Mouse (Mus musculus): ENCODE results near the gene Med20.
A peak's percentile ranks its signal among the peaks of the same experiment; 100 is the strongest.
"Not testable (repeated sequence)": the region's sequence is repeated elsewhere in the genome, so short reads cannot be mapped to it uniquely, and the experiment has no call there.

Med20 gene

GRCm38 (mm10) chr17:47597261-47597660 lies 14.1 kb upstream of the Med20 start:
- no peak for DNase-seq

- no peak for DNase-seq
These were observed 13.4 kb upstream of the Med20 start for GRCm38 (mm10) chr17:47597838-47598579.

- not testable (repeated sequence) for DNase-seq
These were observed 12.6 kb upstream of the Med20 start for GRCm38 (mm10) chr17:47598580-47599304.

GRCm38 (mm10) chr17:47599511-47600297 lies 11.7 kb upstream of the Med20 start:
- peak; percentile 48 for DNase-seq

- DNase-seq, result no peak
These were observed 10.6 kb upstream of the Med20 start for GRCm38 (mm10) chr17:47600601-47601388.

- DNase-seq, result no peak
These were observed 10.0 kb upstream of the Med20 start for GRCm38 (mm10) chr17:47601389-47601755.

- DNase-seq, result no peak
These were observed 9.1 kb upstream of the Med20 start for GRCm38 (mm10) chr17:47602289-47602688.

GRCm38 (mm10) chr17:47606220-47606619 lies 5.2 kb upstream of the Med20 start:
- no peak for DNase-seq

- DNase-seq, result no peak
These were observed 2.2 kb upstream of the Med20 start for GRCm38 (mm10) chr17:47609182-47609581.

- no peak for DNase-seq
These were observed 240 bp downstream of the Med20 start for GRCm38 (mm10) chr17:47611661-47611982.

- DNase-seq, result no peak
These were observed 2.6 kb downstream of the Med20 start for GRCm38 (mm10) chr17:47614018-47614417.

- DNase-seq, result no peak
These were observed 4.7 kb downstream of the Med20 start for GRCm38 (mm10) chr17:47616119-47616518.

GRCm38 (mm10) chr17:47616652-47617051 lies 5.3 kb downstream of the Med20 start:
- DNase-seq, result no peak

- DNase-seq, result no peak
These were observed 6.4 kb downstream of the Med20 start for GRCm38 (mm10) chr17:47617605-47618307.

GRCm38 (mm10) chr17:47618556-47619311 lies 7.4 kb downstream of the Med20 start:
- DNase-seq, result no peak

GRCm38 (mm10) chr17:47622912-47623554 lies 11.7 kb downstream of the Med20 start:
- DNase-seq, result no peak

- DNase-seq, result not testable (repeated sequence)
These were observed 13.2 kb downstream of the Med20 start for GRCm38 (mm10) chr17:47624572-47624971.

GRCm38 (mm10) chr17:47625088-47625487 lies 13.7 kb downstream of the Med20 start:
- no peak for DNase-seq

GRCm38 (mm10) chr17:47626031-47626430 lies 14.6 kb downstream of the Med20 start:
- DNase-seq, result no peak

GRCm38 (mm10) chr17:47627791-47628190 lies 16.4 kb downstream of the Med20 start:
- no peak for DNase-seq
